Mouse (Mus musculus) cerebellum, adult 9-10 months (tissue): ENCODE results near the gene Gm5129.

Source experiments
- DNase-seq: peaks from one replicate; pipeline ENCODE4 v3.0.0; 2022

Gm5129 gene

DNA sequence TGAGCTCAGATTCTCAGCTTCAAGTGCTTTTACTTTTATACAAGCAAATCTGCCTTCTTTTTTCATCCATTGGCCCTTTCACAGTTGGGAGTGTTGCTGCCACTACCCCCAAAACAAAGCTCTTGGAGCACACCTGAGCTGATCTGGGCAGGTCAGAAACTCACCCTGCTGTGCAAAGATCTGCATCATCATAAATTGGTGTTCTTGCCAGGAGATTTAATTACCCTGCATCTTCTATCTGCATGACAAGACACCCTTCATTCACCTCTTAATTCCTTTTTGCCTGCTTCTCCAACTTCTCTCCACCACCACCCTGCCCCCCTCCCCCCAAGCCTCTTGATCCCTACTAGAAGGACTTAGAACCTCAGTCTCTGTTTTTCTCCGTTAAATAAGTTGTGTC lies 14.6 kb downstream of the Gm5129 start:
- DNase-seq, result no peak

DNA sequence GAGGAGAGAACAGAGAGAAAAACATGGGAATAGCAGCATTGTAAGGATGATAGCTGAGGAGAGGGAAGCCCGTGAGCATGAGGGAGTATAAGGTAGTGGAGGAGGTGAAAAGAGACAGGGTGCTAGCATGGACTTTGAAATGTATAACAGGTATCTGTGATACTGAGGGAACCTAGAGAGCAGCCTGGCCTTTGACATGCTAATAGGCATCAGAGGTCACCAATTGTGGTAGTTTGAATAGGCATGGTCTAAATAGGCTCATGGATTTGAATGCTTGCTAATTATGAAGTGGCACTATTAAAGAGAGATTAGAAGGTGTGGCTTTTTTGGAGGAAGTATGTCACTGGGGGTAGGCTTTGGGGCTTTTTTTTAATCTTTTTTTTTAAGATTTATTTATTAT lies 22.8 kb downstream of the Gm5129 start:
- no peak for DNase-seq

DNA sequence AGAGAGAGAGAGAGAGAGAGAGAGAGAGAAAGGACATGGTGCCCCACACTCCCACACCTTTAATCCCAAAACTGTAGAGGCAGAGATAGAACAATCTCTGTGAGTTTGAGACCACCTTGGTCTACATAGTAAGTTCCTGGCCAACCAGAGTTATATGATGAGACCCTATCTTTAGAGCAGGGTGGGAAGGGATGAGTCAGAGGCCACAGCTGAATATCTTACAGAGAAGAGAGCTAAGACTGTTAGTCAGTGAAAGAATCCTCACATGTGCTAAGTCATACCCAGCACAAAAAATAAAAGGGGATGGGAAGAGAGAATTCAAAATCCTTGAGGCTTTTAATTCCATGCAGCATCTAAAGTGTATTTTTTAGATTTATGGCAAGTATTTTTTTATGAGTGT lies 24.1 kb downstream of the Gm5129 start:
- DNase-seq, result no peak

DNA sequence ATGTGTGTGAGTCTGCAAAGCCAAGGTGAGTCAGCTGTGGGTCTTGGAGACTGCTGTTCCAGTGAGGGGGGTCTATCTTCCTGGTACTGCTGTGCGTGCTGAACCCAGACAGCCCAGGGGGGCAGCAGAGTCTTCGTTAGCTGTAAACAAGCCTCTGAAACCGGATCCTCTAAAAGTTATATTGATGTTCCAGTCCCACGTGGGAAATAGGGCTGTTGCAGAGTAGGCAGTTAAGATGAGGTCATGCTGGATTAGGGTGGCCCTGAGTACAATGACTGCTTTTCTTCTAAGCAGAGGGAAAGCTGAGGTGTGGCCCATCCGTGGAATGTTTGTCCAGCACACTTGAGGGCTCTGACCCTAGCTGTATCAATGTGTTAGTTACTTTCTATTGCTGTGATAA lies 27.5 kb downstream of the Gm5129 start:
- DNase-seq, result no peak

DNA sequence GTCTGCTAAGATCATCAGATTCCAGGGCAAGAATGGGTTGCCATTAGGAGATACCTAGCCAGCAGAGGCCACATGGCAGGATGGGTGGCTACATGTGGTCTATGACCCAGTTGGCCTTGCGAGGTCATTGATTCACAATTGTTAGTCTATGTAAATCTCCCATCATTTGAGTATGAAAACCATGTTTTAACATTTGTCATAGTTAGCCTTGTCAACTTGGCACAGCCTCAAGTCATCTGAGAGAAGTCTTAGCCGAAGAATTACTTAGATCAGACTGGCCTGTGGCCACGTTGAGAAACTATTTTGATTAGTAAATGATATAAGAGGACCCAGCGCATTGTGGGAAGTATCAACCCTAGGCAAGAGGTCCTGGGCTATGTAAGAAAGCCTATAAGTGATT lies 28.5 kb downstream of the Gm5129 start:
- DNase-seq, result no peak

DNA sequence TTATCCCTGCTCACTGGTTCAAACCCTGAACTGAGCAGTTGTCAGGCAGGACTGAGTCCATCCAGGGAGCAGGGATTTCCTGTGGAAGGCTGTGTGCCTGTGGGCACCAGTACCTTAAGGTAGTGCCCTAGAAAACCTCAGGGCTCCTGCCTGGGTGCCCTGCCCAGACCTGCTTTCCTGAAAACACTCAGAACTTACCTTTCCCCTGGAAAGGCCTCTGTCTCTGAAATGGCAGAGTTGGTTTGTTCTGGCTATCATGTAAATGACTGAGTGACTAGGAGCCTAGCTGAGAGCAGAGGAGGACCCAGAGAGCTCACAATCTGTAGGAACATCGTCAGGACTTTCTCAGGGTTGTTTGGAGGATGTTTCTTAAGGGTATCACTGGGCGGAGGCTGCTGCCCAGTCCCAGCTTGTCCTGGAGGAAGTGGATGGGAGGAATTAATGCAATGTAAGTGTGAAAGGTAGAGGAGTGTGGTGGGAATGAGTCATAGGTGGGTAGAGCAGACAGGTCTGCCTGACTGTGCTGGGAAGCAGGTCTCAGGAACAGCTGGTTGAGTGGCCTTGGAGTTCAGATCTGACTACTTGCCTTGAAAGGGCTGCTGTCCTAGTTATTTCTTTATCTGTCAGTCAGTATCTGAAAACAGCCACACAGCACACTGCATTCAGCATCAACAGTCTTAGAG lies 36.1 kb downstream of the Gm5129 start:
- no peak for DNase-seq

DNA sequence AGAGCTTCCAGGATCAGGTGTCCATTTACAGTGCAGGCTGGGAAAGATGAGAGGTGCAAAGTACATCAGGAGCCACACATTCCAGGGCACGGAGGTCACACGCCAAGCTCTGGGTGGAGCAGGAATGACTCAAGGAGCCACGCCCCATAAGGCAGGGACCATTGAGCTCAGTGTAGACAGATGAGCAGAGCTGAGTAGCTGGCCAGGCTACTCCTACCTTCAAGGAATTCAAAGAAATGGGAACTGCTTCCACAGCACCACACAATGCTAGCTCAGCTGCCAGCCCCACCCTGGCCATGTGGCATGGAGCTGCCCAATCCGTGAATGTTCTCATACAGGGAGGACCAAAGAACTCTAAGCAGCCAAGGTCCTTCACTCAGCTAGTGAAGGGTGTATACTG lies 37.2 kb downstream of the Gm5129 start:
- no peak for DNase-seq

DNA sequence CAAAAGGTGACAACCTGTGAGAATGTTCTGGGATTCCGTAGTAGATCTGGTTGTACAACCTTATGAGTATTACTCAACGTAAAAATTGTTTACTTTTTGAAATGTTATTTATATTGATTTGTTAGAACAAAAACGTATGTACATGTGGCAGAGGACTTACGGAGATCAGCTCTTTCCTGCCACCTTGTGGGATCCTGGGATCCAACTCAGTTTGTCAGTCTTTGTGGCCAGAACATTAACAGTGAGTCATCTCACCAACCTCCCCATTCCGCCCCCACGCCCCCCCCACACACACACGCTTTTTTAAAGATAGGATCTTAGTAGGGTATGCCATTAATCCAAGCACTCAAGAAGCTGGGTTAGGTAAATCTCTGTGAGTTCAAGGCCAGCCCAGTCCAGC lies 47.4 kb downstream of the Gm5129 start:
- no peak for DNase-seq

DNA sequence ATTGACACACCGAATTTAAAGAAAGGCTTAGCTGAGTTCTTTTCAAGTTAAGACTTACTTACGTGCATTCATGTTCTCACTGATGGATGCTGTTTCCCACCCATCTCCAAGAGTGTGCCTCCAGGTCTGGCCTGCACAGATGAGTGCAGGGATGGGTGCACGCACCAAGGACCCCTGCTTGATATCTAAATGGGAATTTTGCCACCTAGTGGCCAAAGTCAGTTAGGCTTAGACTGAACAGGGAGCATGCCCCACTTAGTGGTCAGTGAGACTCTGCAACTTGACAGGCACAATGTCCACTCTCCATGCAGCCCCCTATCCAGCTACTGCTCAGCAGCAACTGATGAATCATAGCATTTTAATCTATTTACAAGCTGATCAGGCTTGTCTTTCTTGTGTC lies 48.1 kb downstream of the Gm5129 start:
- no peak for DNase-seq
